ENCODE assay signal across 9 mouse cellular contexts in the genomic region with DNA sequence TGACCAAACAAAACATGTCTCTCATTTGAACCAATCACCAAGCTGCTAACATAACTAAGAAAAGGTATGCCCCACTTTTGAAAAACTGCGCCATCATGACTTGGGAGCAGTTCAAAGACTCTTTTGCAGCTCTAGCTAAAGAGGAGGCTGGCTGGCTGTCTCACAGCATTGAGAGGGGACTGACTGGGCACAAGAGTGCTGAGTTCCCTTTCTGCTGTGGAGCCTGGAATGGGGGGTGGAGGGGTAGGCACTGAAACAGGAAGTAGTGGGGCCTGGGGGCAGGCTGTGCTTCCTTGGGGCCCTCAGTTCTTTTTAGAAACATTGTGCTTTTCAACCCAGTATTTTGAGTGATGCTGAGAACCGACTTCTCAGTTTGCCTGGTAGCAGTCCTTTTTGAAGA. TPM values are rescaled to one million over a fixed set of nuclear protein-coding genes. Genes with fewer than 3 reads are reported as not detected.
DNase-seq lines count a peak whose midpoint lies in the region; ATAC-seq and TF ChIP-seq lines count a peak whose summit lies in the region.
"Had no signal": no experiment of that assay in that cellular context is flagged by ENCODE, and none has a peak within 500 bp of the region (broad histone marks: within the 10 kb centered on the region; RNA-seq: fewer than 3 reads in every experiment).

No protein-coding gene starts in this region.

- H3K27me3 ChIP-seq in heart, embryonic 15.5 days, result no peaks in the 10 kb centered on the region
- no peaks in the 10 kb centered on the region for H3K27me3 ChIP-seq in heart, embryonic 10.5 days (ENCODE audit: insufficient read depth, poor library complexity, severe bottlenecking)
- H3K27me3 ChIP-seq in spleen, adult 2 months (ENCODE audit: control insufficient read depth, insufficient read depth, low read length), result no peaks in the 10 kb centered on the region
- no peaks in the 10 kb centered on the region for H3K27me3 ChIP-seq in midbrain, postnatal 0 days (ENCODE audit: insufficient read depth, low read length)
- no peaks in the 10 kb centered on the region for H3K27me3 ChIP-seq in forebrain, embryonic 15.5 days

- no peaks in the 10 kb centered on the region for H3K36me3 ChIP-seq in heart, embryonic 15.5 days
- no peaks in the 10 kb centered on the region for H3K36me3 ChIP-seq in heart, embryonic 10.5 days
- no peaks in the 10 kb centered on the region for H3K36me3 ChIP-seq in spleen, adult 2 months (ENCODE audit: control insufficient read depth, insufficient read depth, low read length)
- no peaks in the 10 kb centered on the region for H3K36me3 ChIP-seq in midbrain, postnatal 0 days (ENCODE audit: insufficient read depth, low read length)
- no peaks in the 10 kb centered on the region for H3K36me3 ChIP-seq in forebrain, embryonic 15.5 days

- no peak overlapping the region for H3K4me3 ChIP-seq in heart, embryonic 15.5 days
- H3K4me3 ChIP-seq in heart, embryonic 10.5 days, result no peak overlapping the region
- no peak overlapping the region for H3K4me3 ChIP-seq in spleen, adult 2 months (ENCODE audit: extremely low read depth, insufficient read depth, insufficient read length)
- H3K4me3 ChIP-seq in midbrain, postnatal 0 days (ENCODE audit: low read depth, low read length), result no peak overlapping the region
- H3K4me3 ChIP-seq in forebrain, embryonic 15.5 days, result no peak overlapping the region

- no peak overlapping the region for H3K9ac ChIP-seq in heart, embryonic 15.5 days
- H3K9ac ChIP-seq in midbrain, postnatal 0 days (replicated peaks; ENCODE audit: low read length, poor library complexity, severe bottlenecking), result no peak overlapping the region
- H3K9ac ChIP-seq in forebrain, embryonic 15.5 days (replicated peaks), result no peak overlapping the region

- H3K4me1 ChIP-seq in heart, embryonic 15.5 days (replicated peaks), result no peaks in the 10 kb centered on the region
- H3K4me1 ChIP-seq in heart, embryonic 10.5 days, result 0 out of 2 replicates have a peak, but pooled peaks cover 5% of the 10 kb centered on the region
- peaks cover 24% of the 10 kb centered on the region for H3K4me1 ChIP-seq in spleen, adult 2 months (ENCODE audit: control insufficient read depth, insufficient read depth, insufficient read length)
- no peaks in the 10 kb centered on the region for H3K4me1 ChIP-seq in midbrain, postnatal 0 days (ENCODE audit: insufficient read depth, low read length)
- H3K4me1 ChIP-seq in forebrain, embryonic 15.5 days, result no peaks in the 10 kb centered on the region

- no peak overlapping the region for H3K4me2 ChIP-seq in heart, embryonic 15.5 days
- H3K4me2 ChIP-seq in midbrain, postnatal 0 days (ENCODE audit: low read depth, low read length, poor library complexity, severe bottlenecking), result no peak overlapping the region
- no peak overlapping the region for H3K4me2 ChIP-seq in forebrain, embryonic 15.5 days (replicated peaks)

- no peaks in the 10 kb centered on the region for H3K9me3 ChIP-seq in heart, embryonic 15.5 days (replicated peaks)
- no peaks in the 10 kb centered on the region for H3K9me3 ChIP-seq in heart, embryonic 10.5 days
- no peaks in the 10 kb centered on the region for H3K9me3 ChIP-seq in midbrain, postnatal 0 days (ENCODE audit: low read length)
- no peaks in the 10 kb centered on the region for H3K9me3 ChIP-seq in forebrain, embryonic 15.5 days

- WGBS in heart, embryonic 15.5 days, result 77% methylated on average over 2 of the region's 2 CpGs
- WGBS in heart, embryonic 10.5 days, result 79% methylated on average over 2 of the region's 2 CpGs
- WGBS in spleen, adult 2 months, result 19% methylated on average over 2 of the region's 2 CpGs
- WGBS in midbrain, postnatal 0 days, result 80% methylated on average over 2 of the region's 2 CpGs
- 78% methylated on average over 2 of the region's 2 CpGs for WGBS in forebrain, embryonic 15.5 days

- DNase-seq in heart, embryonic 10.5 days (ENCODE audit: low spot score), result no peak
- peak in 1 of 2 experiments; percentile 68 for DNase-seq in spleen, adult 2 months (ENCODE audit: low read depth in 1 of 2, low spot score in 2 of 2)
- DNase-seq in midbrain, postnatal 0 days (ENCODE audit: low spot score), result no peak
- DNase-seq in gastrocnemius, postnatal 4 days (ENCODE audit: low spot score in 2 of 2), result no peak

- no peak for TF ChIP-seq CTCF in spleen, adult 2 months (IDR thresholded peaks at IDR 0.05; ENCODE audit: extremely low read depth, insufficient read depth, insufficient read length, insufficient replicate concordance)
- no peak for TF ChIP-seq CTCF in midbrain, postnatal 0 days (IDR thresholded peaks at IDR 0.05)

- TF ChIP-seq POLR2A in spleen, adult 2 months (IDR thresholded peaks at IDR 0.05; ENCODE audit: low read depth, low read length), result no peak

- ATAC-seq in heart, embryonic 15.5 days (replicated peaks; ENCODE audit: insufficient number of reproducible peaks, insufficient read depth, low FRiP score, low read depth), result no peak
- peak; percentile 54 for ATAC-seq in CD4-positive, CD25-positive, alpha-beta regulatory T cell, adult 4 months
- peak; percentile 73 to 92 for ATAC-seq in hematopoietic stem cell, adult 5-6 weeks (replicated peaks in 1 of 2; ENCODE audit: insufficient read depth in 1 of 2, low FRiP score in 2 of 2, low TSS enrichment in 1 of 2, low read depth in 1 of 2, poor library complexity in 2 of 2, severe bottlenecking in 2 of 2)
- ATAC-seq in midbrain, postnatal 0 days (ENCODE audit: low FRiP score), result no peak
- no peak for ATAC-seq in forebrain, embryonic 15.5 days (replicated peaks)

- 0 out of 2 replicates have a peak overlapping the region, but pooled peaks have one; percentile 21 for H3K27ac ChIP-seq in heart, embryonic 15.5 days
- H3K27ac ChIP-seq in heart, embryonic 10.5 days, result no peak overlapping the region
- H3K27ac ChIP-seq in spleen, adult 2 months (ENCODE audit: insufficient read depth, low read length), result peak overlapping the region; percentile 77
- H3K27ac ChIP-seq in midbrain, postnatal 0 days (ENCODE audit: low read depth, low read length), result no peak overlapping the region
- H3K27ac ChIP-seq in forebrain, embryonic 15.5 days (replicated peaks), result no peak overlapping the region

RNA-seq across cellular contexts. Expression of a gene that starts 7.7 kb away (rescaled TPM):
- polyA plus RNA-seq in heart, embryonic 15.5 days (2015; fragmentation: Nextera tagmentation; extraction: Ambion mirVana), result 37.1 and 48.3 TPM in 2 replicates
- 33.6 and 36.7 TPM in 2 replicates for polyA plus RNA-seq in heart, embryonic 10.5 days (2016; fragmentation: Nextera tagmentation; extraction: Ambion mirVana)
- 100 to 1,000 TPM; 424 to 434 TPM for polyA plus RNA-seq in CD4-positive, CD25-positive, alpha-beta regulatory T cell, adult 4 months (2017; shearing (Covaris generic))
- total RNA-seq in hematopoietic stem cell, adult 5-6 weeks (2017), result 120 and 121 TPM in 2 replicates
- 36.6 and 40.4 TPM in 2 replicates for polyA plus RNA-seq in spleen, adult 2 months (2012; rRNA removed)
- total RNA-seq in midbrain, postnatal 0 days (2014; rRNA removed), result 14.5 and 14.8 TPM in 2 replicates
- 22.4 and 24.7 TPM in 2 replicates for polyA plus RNA-seq in midbrain, postnatal 0 days (2015; fragmentation: Nextera tagmentation; extraction: Ambion mirVana)
- 14.3 and 16.3 TPM in 2 replicates for polyA plus RNA-seq in forebrain, embryonic 15.5 days (2015; fragmentation: Nextera tagmentation; extraction: Ambion mirVana)
- total RNA-seq in gastrocnemius, postnatal 4 days (2021), result 10 to 100 TPM; 35.2 to 35.7 TPM

RNA-seq across cellular contexts. Expression of a gene that starts 37.7 kb away (rescaled TPM):
- not detected in 2 replicates for polyA plus RNA-seq in heart, embryonic 15.5 days (2015; fragmentation: Nextera tagmentation; extraction: Ambion mirVana)
- polyA plus RNA-seq in heart, embryonic 10.5 days (2016; fragmentation: Nextera tagmentation; extraction: Ambion mirVana), result not detected in 2 replicates
- polyA plus RNA-seq in CD4-positive, CD25-positive, alpha-beta regulatory T cell, adult 4 months (2017; shearing (Covaris generic)), result not detected
- 0.25 and 3.0 TPM in 2 replicates for total RNA-seq in hematopoietic stem cell, adult 5-6 weeks (2017)
- polyA plus RNA-seq in spleen, adult 2 months (2012; rRNA removed), result 0.55 and 0.65 TPM in 2 replicates
- 0.09 TPM in 1 of 2 replicates, not detected in the other for total RNA-seq in midbrain, postnatal 0 days (2014; rRNA removed)
- not detected in 2 replicates for polyA plus RNA-seq in midbrain, postnatal 0 days (2015; fragmentation: Nextera tagmentation; extraction: Ambion mirVana)
- not detected in 2 replicates for polyA plus RNA-seq in forebrain, embryonic 15.5 days (2015; fragmentation: Nextera tagmentation; extraction: Ambion mirVana)
- not detected for total RNA-seq in gastrocnemius, postnatal 4 days (2021)
- polyA plus RNA-seq: intestine, embryonic 14.5 days had no signal

Comparison
In these comparisons a context has a peak if more than half of its experiments do, and no peak if none do; other contexts are left out.
1. H3K27ac ChIP-seq: peak in heart, embryonic 15.5 days (single experiment) and spleen, adult 2 months (single experiment); none in heart, embryonic 10.5 days (single experiment), midbrain, postnatal 0 days (single experiment) and forebrain, embryonic 15.5 days (single experiment).
2. ATAC-seq: peak in CD4-positive, CD25-positive, alpha-beta regulatory T cell, adult 4 months (single experiment) and hematopoietic stem cell, adult 5-6 weeks (2 of 2); none in heart, embryonic 15.5 days (single experiment), midbrain, postnatal 0 days (single experiment) and forebrain, embryonic 15.5 days (single experiment).